Mouse (Mus musculus) liver, postnatal 0 days (tissue): ENCODE results near the gene Atp6v1g1.

Experiments used
- CTCF ChIP-seq: sonication (generic); IDR thresholded peaks from 2 replicates; pipeline ENCODE4 v1.5.1; 2016; ENCODE audit warnings: antibody characterized with exemption, low read depth
- EP300 ChIP-seq: IDR thresholded peaks from 2 replicates; pipeline ENCODE4 v1.6.1; 2016; ENCODE audit warnings: antibody characterized with exemption, low read depth, mild to moderate bottlenecking

DNA sequence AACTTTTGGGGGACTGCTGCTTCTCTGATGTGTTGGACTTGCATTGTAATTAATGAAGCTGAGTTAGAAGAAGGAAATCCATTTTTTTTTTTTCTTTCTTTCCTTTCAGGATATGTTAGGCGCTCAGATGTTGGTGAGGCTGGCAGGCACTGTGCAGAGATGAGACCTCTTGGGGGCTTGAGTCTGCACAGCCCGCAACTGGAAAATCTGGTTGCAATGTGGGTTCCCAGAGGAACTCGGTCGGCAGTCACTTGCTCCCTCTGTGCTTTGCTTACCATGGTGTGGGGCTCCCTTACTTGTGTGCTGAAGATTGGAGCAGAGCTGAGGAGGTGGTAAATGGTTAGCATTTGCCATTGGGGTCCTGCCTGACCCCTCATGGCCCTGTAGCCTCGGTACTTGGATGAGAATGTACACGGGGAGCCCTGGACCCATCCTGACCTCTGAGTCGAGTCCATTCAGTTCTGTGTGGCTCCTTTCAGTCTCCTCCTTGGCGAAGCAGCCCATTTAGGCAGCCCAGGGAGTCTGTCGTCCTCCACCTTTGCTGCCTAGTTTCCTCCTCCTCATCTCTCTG lies 14.6 kb downstream of the Atp6v1g1 start:
- no peak for TF ChIP-seq EP300
- no peak for TF ChIP-seq CTCF
